In the genomic region with DNA sequence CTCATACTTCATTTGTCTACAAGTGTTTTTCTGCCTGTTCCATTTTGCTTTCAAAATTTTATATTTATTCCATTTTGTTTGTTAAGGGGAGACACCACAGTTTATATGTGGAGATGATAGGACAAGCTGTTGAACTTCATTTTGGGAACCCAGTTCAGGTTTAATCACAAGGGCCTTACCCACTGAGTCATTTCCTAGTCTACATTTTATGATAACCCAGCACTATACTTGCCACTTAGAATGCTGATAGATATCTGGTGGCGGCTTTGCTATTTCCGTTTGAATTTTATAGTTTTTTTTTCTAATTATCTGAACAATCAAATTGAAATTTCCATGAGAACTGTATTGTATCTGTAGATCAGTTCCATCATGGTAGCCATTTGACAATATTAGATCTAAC, we compare ENCODE assay signal across 16 mouse cellular contexts.
"Had no signal": no experiment of that assay in that cellular context is flagged by ENCODE, and none has a peak within 500 bp of the region (broad histone marks: within the 10 kb centered on the region; RNA-seq: fewer than 3 reads in every experiment).

No protein-coding gene starts in this region.

- H3K9me3 ChIP-seq: neural tube, embryonic 13.5 days; neural tube, embryonic 15.5 days; stomach, embryonic 15.5 days had no signal

- H3K9ac ChIP-seq: neural tube, embryonic 13.5 days; neural tube, embryonic 15.5 days; stomach, embryonic 15.5 days had no signal

- H3K27me3 ChIP-seq: neural tube, embryonic 13.5 days; neural tube, embryonic 15.5 days; stomach, embryonic 15.5 days had no signal

- H3K36me3 ChIP-seq: neural tube, embryonic 13.5 days; neural tube, embryonic 15.5 days; stomach, embryonic 15.5 days had no signal

- H3K27ac ChIP-seq: neural tube, embryonic 13.5 days; neural tube, embryonic 15.5 days; stomach, embryonic 15.5 days; stomach, postnatal 0 days had no signal

- H3K4me1 ChIP-seq: neural tube, embryonic 13.5 days; neural tube, embryonic 15.5 days; stomach, embryonic 15.5 days had no signal

- H3K4me2 ChIP-seq: neural tube, embryonic 13.5 days; neural tube, embryonic 15.5 days; stomach, embryonic 15.5 days had no signal

- H3K4me3 ChIP-seq: neural tube, embryonic 13.5 days; neural tube, embryonic 15.5 days; stomach, embryonic 15.5 days had no signal

- DNase-seq: retina, postnatal 1 day; right cerebral cortex, adult 18-20 months; right cerebral cortex, postnatal 14 days; right cerebral cortex, postnatal 25 days; right cerebral cortex, postnatal 4 days; spleen, adult 18-20 months; thymus, adult 18-20 months; thymus, adult 2 months; thymus, postnatal 14 days; thymus, postnatal 25 days; thymus, postnatal 36 days; thymus, postnatal 4 days had no signal
